Mouse (Mus musculus) adrenal gland, adult 8-10 months (tissue): ENCODE results near the gene Smco3. TPM values are rescaled to one million over a fixed set of nuclear protein-coding genes. Genes with fewer than 3 reads are reported as not detected.
A peak's percentile ranks its signal among the peaks of the same experiment; 100 is the strongest.
"Not testable (repeated sequence)": the region's sequence is repeated elsewhere in the genome, so short reads cannot be mapped to it uniquely, and the experiment has no call there.

Experiments used
- DNase-seq: peaks from one replicate; pipeline ENCODE4 v3.0.0; 2022
- total RNA-seq, 4 experiments: library from RNA; stranded (reverse); gene quantifications; 2 replicates each; pipeline ENCODE4 v1.2.4; 2022

The Smco3 gene
- under 1 TPM in 2 of 4 experiments, not detected in 2; 0.23 to 0.28 TPM for total RNA-seq

DNA sequence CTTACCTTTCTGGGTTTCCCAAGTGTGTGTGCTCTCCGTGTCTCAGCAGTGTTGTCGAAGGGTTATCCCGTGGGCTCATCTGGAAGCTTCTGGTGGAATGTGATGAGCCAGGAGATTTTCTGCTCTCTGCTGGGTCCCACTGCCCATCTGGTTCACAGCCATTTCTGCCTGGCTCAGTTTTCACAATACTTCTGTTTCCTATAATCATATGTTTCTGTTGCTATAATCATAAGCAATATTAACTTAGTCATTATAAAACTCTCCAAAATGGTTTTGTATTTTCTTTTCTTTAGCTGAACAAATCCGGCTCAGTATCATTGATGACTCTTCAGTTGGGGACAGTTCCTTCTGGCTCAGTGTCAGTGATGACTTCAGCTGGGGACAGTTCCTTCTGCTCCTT lies at the start of gene Smco3:
Gene Smco3, minus strand, starts transcription at position 101 of the 400 bp plus-strand sequence.
- no peak for DNase-seq

DNA sequence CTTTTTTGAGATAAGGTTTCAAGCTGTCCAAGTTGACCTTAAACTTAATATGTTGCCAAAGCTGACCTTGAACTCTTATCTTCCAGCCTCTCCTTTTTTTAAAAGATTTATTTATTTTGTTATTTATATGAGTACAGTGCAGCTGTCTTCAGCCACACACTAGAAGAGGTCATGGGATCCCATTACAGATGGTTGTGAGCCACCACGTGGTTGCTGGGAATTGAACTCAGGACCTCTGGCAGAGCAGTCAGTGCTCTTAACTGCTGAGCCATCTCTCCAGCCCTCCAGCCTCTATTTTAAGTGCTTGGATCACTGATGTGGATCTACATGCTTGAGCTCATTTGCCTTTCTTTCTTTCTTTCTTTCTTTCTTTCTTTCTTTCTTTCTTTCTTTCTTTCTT lies 49.5 kb upstream of the Smco3 start:
- DNase-seq = not testable (repeated sequence)

DNA sequence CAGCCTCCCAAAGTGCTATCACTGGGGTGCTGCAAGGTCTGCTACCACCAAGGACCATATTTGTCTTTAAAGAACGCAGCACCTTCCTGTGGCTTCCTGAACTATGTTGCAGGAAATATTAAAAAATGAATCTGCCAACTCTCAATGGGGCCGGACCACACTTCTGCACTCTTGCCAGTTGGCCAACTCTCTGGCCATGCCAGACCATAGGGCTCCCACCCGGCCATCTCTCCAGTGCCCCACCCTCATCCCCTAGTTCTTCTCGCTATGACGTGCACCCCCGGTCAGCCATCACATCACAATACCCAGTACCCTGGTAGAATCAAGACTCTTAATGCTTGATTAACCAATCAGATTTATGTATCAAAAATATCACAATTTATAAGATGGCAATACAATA lies 48.7 kb upstream of the Smco3 start:
- no peak for DNase-seq

- DNase-seq = no peak
Measured at GRCm38 (mm10) chr6:136883431-136883915, 48.2 kb upstream of the Smco3 start.

GRCm38 (mm10) chr6:136881678-136882077 lies 46.4 kb upstream of the Smco3 start:
- DNase-seq = no peak

- no peak for DNase-seq
Measured at GRCm38 (mm10) chr6:136875670-136876069, 40.4 kb upstream of the Smco3 start, which contains the start of gene Mgp. TSS of gene Mgp (minus strand) at chr6:136875823.

GRCm38 (mm10) chr6:136874599-136874998 lies 39.3 kb upstream of the Smco3 start:
- DNase-seq = no peak

DNA sequence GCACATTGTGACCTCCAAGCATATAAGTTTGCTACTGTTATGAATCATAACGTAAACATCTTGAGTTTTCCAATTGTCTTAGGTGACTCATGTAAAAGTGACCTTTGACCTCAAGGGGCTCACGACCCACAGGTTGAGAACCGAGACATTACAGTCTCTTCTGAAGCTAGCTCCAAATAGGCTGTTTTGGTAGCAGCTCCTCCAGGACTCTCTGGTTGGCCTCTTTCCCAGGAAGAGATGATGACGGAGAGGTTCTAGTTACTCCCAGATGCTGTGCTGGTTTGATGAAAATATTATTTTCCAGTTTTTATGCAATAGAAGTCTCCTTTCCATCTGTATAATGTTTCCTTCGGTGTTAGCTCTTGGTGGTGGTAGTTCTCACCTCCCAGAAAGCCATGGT lies 33.7 kb upstream of the Smco3 start:
- DNase-seq = no peak

- no peak for DNase-seq
Measured at GRCm38 (mm10) chr6:136866150-136866549, 30.9 kb upstream of the Smco3 start.

DNA sequence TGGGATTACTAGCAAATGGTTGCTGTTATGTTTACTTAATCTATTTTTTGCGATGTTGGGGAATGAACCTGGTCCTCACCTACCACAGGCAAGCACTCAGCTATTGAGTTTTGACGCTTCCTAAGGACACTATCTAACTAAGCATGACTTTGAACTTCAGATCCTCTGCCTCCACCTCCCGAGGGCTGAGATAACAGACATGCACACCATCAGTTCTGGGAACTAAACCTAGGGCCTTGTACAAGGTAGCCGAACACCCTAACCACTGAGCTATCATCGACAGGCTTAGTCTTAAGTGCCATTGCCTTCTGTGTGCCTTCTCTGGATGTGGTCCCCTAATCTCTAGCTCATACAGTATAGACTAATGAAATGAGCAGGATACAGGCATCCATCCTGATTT lies 30.1 kb upstream of the Smco3 start:
- DNase-seq = no peak

DNA sequence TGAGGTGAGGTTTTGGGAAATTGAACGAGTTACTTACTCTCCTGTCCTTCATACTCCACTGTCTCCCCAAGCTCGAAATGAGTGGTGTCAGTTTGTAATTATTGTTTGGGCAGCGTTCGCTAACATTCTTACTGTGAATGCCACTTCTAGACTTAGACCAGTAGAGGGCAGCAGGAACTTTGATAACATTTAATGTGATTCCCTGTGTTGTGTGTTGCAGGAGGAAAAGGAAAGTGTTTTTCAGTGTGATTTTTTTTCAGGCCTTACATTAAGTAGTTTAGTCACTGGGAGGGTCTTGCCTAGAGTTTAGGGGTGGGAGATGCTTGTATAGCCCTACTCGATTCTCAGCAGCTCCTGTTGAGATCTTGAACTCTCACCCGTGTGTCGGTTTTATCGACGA lies 25.8 kb upstream of the Smco3 start:
- no peak for DNase-seq

DNA sequence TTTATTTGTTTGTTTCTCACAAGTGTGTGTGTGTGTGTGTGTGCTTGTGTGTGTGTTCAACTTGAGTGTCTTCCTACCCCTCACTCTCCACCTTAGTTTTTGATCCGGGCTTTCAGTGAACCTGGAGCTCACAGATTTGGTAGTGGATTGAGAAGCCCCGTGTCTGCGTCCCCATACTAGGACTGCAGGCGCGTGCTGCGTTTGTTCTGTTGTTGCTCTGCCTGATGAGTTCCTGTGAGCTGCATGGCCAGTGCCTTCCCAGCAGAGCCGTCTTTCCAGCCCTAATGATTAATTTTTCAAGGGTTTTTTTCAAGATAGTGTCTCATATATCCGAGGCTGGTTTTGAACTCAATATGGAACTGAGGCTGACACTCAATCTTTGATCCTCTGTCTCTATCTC lies 23.2 kb upstream of the Smco3 start:
- DNase-seq = no peak

DNA sequence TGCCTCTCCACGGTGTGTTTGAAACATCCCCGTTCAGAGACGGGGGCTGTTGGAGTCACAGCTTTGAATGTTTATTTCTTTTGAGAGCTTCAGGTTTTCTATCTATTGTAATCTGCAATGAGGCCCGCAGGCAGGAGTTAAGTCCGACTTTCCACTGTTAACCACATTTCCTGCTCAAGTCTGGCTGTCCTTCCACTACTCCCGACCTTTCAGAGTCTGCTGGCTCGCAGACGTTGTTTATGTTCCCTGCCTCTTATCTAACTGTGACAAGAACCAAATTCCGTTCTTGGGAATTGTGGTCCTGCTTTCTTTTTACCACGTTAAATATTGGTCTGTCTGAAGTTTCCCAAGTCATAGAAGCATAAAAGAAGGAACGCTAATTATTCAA lies 22.6 kb upstream of the Smco3 start:
- peak; percentile 26 for DNase-seq

DNA sequence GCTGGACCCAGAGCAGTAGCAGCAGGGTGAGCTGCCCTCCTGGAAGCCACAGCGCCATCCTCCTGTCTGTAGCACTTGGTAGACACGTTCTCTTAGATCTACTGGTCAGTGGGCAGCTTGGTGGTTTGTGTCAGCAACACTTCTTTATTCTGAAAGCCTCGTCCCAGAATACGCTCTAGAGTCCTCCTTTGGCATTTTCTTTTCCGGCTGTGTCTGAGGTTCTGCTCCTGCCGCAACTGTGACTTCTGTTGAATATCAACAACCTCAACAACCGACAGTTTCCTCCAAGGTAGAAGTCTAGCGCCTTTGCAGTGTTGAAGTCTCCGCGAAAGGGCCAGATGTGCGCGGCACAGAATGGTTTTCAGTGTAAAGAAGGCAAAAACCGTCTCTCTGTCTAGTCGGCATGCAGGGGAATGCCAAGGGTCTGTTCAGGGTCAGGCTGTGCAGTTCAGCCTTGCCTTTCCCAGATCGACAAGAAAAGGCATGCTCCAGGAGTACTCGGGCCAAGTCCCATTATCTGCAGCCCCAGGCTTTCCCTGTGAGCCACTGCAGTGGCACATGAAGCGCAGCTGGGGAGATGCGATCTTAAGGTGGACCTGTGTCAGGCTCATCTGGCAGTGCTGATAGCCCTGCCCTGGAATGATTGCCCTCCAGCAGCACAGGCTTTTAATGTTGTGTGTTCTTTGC lies 22.1 kb upstream of the Smco3 start, which contains the start of gene Art4:
Gene Art4, minus strand, starts transcription at position 548 of the 687 bp plus-strand sequence.
- peak; percentile 18 for DNase-seq

- DNase-seq = peak; percentile 26
Measured at GRCm38 (mm10) chr6:136856071-136856636, 20.9 kb upstream of the Smco3 start.

GRCm38 (mm10) chr6:136855183-136855582 lies 19.9 kb upstream of the Smco3 start:
- DNase-seq = no peak

DNA sequence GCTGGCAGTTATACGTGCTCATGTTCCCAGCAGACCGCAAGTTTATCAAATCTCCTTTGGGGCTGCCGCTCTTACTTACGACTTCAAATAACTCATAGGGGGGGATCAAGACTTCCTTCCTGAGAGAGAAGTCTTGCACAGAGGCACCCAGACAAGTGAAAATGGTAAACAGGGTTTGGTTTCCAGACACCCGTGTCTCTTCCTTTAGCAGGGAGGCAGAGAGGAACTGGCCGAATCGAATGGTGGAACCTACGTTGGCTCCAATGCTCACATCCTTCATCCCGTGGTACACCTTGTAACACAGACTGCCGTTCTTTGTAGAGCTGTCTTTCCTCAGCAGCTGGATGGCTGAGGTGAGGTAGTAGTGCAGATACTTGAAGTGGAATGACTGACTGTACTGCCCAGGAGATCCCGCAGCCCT lies 19.1 kb upstream of the Smco3 start:
- DNase-seq = no peak

- no peak for DNase-seq
Measured at GRCm38 (mm10) chr6:136852762-136853161, 17.5 kb upstream of the Smco3 start.

DNA sequence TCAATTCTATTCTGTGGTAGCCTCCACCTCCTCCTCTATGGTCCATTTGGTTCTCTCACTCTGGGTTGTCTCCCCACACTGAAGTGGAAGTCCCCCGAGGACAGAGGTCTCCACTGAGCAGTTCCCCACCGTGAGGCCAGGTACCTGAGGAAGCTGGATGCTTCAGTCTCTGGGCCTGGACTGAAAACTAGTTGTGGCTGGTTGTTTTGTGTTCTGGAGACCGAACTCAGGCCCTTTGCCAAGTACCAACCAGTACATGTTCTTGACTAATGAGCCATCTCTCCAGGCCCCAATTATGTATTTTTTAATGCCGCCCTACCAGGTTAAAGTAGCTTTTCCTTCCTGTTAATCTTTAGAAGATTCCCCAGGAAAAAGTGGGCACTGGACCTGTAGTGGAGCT lies 17.1 kb upstream of the Smco3 start:
- DNase-seq = no peak

- DNase-seq = no peak
Measured at GRCm38 (mm10) chr6:136850267-136850666, 15.0 kb upstream of the Smco3 start.

DNA sequence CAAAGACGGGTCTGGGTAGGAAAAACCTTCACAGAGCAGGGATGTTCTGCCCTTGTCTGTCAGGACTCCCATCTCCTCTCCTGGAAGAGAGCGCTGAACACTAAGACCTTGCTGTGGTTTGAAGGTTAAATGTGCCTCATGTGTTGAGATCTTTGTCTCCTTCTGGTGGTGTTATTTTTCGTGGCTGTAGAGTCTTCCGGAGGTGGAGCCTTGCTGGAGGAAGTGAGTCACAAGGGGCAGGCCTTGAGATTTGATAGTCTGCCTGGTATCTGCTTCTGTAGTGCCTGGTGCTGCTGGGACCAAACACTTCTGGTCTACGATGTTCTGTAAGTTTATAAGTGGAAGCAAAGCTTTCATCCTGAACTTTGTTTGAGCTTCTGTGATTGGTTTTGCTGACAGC lies 13.7 kb upstream of the Smco3 start:
- DNase-seq = no peak

GRCm38 (mm10) chr6:136848399-136848798 lies 13.1 kb upstream of the Smco3 start:
- DNase-seq = no peak

GRCm38 (mm10) chr6:136847790-136848189 lies 12.5 kb upstream of the Smco3 start:
- no peak for DNase-seq

- DNase-seq = no peak
Measured at GRCm38 (mm10) chr6:136847267-136847666, 12.0 kb upstream of the Smco3 start.
